Mouse (Mus musculus) forebrain, embryonic 14.5 days (tissue): Measurements from ENCODE around the gene Plxna2. TPM values are rescaled to one million over a fixed set of nuclear protein-coding genes. Genes with fewer than 3 reads are reported as not detected.

Experiments used
- ATAC-seq: fragments of 200-750 bp; cut with Nextera tagmentation; 2 replicates; pipeline ENCODE4 v1.8.0; 2017; ENCODE audit warnings: mild to moderate bottlenecking, moderate library complexity
- DNase-seq: peaks from one replicate; pipeline ENCODE4 v3.0.0-alpha.2; 2015; ENCODE audit warnings: low spot score
- H3K27ac ChIP-seq: fragments of 300-500 bp; sonication (generic); 2 replicates; pipeline ENCODE4 v1.5.1; 2014; ENCODE audit warnings: low read depth, mild to moderate bottlenecking, control low read depth, low read length, moderate library complexity
- H3K27me3 ChIP-seq: fragments of 300-500 bp; sonication (generic); replicated peaks from 2 replicates; pipeline ENCODE4 v1.6.1; 2014; ENCODE audit warnings: low read length, control low read depth, mixed read lengths; ENCODE audit not compliant: control insufficient read depth, insufficient read depth
- H3K36me3 ChIP-seq: fragments of 300-500 bp; sonication (generic); 2 replicates; pipeline ENCODE4 v1.6.1; 2014; ENCODE audit warnings: low read length, control low read depth; ENCODE audit not compliant: control insufficient read depth, insufficient read depth
- H3K4me1 ChIP-seq: fragments of 300-500 bp; sonication (generic); 2 replicates; pipeline ENCODE4 v1.6.1; 2014; ENCODE audit warnings: antibody characterized with exemption, low read length, control low read depth; ENCODE audit not compliant: control insufficient read depth, insufficient read depth
- H3K4me2 ChIP-seq: fragments of 300-500 bp; sonication (generic); 2 replicates; pipeline ENCODE4 v1.6.1; 2014; ENCODE audit warnings: mild to moderate bottlenecking, control low read depth, low read length
- H3K4me3 ChIP-seq: fragments of 300-500 bp; sonication (generic); 2 replicates; pipeline ENCODE4 v1.5.1; 2014; ENCODE audit warnings: low read depth, low read length, control low read depth
- H3K9ac ChIP-seq: fragments of 300-500 bp; sonication (generic); 2 replicates; pipeline ENCODE4 v1.6.1; 2014; ENCODE audit warnings: mild to moderate bottlenecking, low read length, control low read depth, moderate library complexity
- H3K9me3 ChIP-seq: fragments of 300-500 bp; sonication (generic); replicated peaks from 2 replicates; pipeline ENCODE4 v1.6.1; 2016; ENCODE audit warnings: low read length, control low read depth, mixed read lengths; ENCODE audit not compliant: control insufficient read depth
- WGBS: fragments of 180-500 bp; shearing (Covaris S2); extraction: QIAGEN DNeasy Blood & Tissue Kit; methylation state at CpG from one replicate; pipeline ENCODE4 v1.1.7; 2014; 5-methylcytosine and 5-hydroxymethylcytosine counted together
- polyA plus RNA-seq: library from polyadenylated mRNA; unstranded; fragments of >200 nt; fragmentation: Nextera tagmentation; extraction: Ambion mirVana; gene quantifications from 2 replicates; pipeline ENCODE4 v1.2.1, GENCODE M21; 2014

Plxna2 gene
- polyA plus RNA-seq, 1 experiment from 2014 or later, result 54.7 TPM

GRCm38 (mm10) chr1:194607406-194608261 is 10.4 kb upstream of the Plxna2 start:
- WGBS, result 42% methylated on average over 5 of the region's 5 CpGs
- no peaks in the 10 kb centered on the region for H3K36me3 ChIP-seq
- no peak for ATAC-seq

GRCm38 (mm10) chr1:194610516-194610915 is 7.5 kb upstream of the Plxna2 start:
- 3% methylated on average over 2 of the region's 2 CpGs for WGBS
- Histone ChIP-seq H3K4me1 (peaks cover 36% of the 10 kb centered on the region), H3K4me2 (no peak overlapping the region), H3K9me3 (no peaks in the 10 kb centered on the region), H3K4me3 (no peak overlapping the region), H3K36me3 (no peaks in the 10 kb centered on the region), H3K27ac (no peak overlapping the region; the same call in 1 of the 2 replicates), H3K27me3 (no peaks in the 10 kb centered on the region), H3K9ac (no peak overlapping the region)
- peak; percentile 27; the same call in 1 of the 2 replicates for ATAC-seq
- DNase-seq, result peak; percentile 62

More at GRCm38 (mm10) chr1:194607406-194608261, 10.4 kb upstream of the Plxna2 start:
- no peaks in the 10 kb centered on the region for H3K9me3 ChIP-seq
- H3K27ac ChIP-seq, result no peak overlapping the region
- no peak overlapping the region for H3K4me3 ChIP-seq
- peaks cover 16% of the 10 kb centered on the region for H3K4me1 ChIP-seq
- H3K27me3 ChIP-seq, result no peaks in the 10 kb centered on the region
- no peak overlapping the region for H3K4me2 ChIP-seq
- DNase-seq, result no peak
- H3K9ac ChIP-seq, result no peak overlapping the region

- Histone ChIP-seq H3K36me3 (no peaks in the 10 kb centered on the region), H3K9ac (no peak overlapping the region), H3K9me3 (no peaks in the 10 kb centered on the region), H3K4me3 (no peak overlapping the region), H3K27me3 (no peaks in the 10 kb centered on the region), H3K27ac (no peak overlapping the region; the same call in 1 of the 2 replicates), H3K4me2 (no peak overlapping the region), H3K4me1 (peaks cover 32% of the 10 kb centered on the region)
- DNase-seq (no peak), ATAC-seq (no peak)
- 41% methylated on average over 1 of the region's 1 CpGs for WGBS
Observed at GRCm38 (mm10) chr1:194612628-194613027, 5.4 kb upstream of the Plxna2 start.

- no peaks in the 10 kb centered on the region for H3K9me3 ChIP-seq
- no peak overlapping the region for H3K4me2 ChIP-seq
- H3K9ac ChIP-seq, result no peak overlapping the region
- no peaks in the 10 kb centered on the region for H3K27me3 ChIP-seq
- 10% methylated on average over 2 of the region's 2 CpGs for WGBS
- H3K36me3 ChIP-seq, result no peaks in the 10 kb centered on the region
- H3K4me1 ChIP-seq, result peaks cover 32% of the 10 kb centered on the region
- ATAC-seq, result peak; percentile 80
- peak overlapping the region; percentile 65 for H3K27ac ChIP-seq
- H3K4me3 ChIP-seq, result no peak overlapping the region
- peak; percentile 78 for DNase-seq
Observed at GRCm38 (mm10) chr1:194613271-194613834, 4.7 kb upstream of the Plxna2 start.

- DNase-seq, result peak; percentile 87
- Histone ChIP-seq H3K9ac (no peak overlapping the region), H3K27me3 (no peaks in the 10 kb centered on the region), H3K4me1 (peaks cover 32% of the 10 kb centered on the region), H3K9me3 (no peaks in the 10 kb centered on the region), H3K27ac (peak overlapping the region; percentile 65), H3K4me3 (no peak overlapping the region), H3K4me2 (no peak overlapping the region), H3K36me3 (no peaks in the 10 kb centered on the region)
- peak; percentile 54 for ATAC-seq
- WGBS, result 38% methylated on average over 5 of the region's 5 CpGs
Observed at GRCm38 (mm10) chr1:194613923-194614830, 3.8 kb upstream of the Plxna2 start.

- peak overlapping the region; percentile 23; the same call in 1 of the 2 replicates for H3K27ac ChIP-seq
- WGBS, result 18% methylated on average over 1 of the region's 1 CpGs
- no peak overlapping the region for H3K4me2 ChIP-seq
- no peaks in the 10 kb centered on the region for H3K36me3 ChIP-seq
- peak; percentile 87 for DNase-seq
- no peak overlapping the region for H3K9ac ChIP-seq
- H3K27me3 ChIP-seq, result no peaks in the 10 kb centered on the region
- peaks cover 23% of the 10 kb centered on the region for H3K4me1 ChIP-seq
- ATAC-seq, result peak; percentile 11
- H3K9me3 ChIP-seq, result no peaks in the 10 kb centered on the region
- no peak overlapping the region for H3K4me3 ChIP-seq
Observed at GRCm38 (mm10) chr1:194616136-194616535, 1.9 kb upstream of the Plxna2 start.

- Histone ChIP-seq H3K9me3 (no peaks in the 10 kb centered on the region), H3K4me3 (peak overlapping the region; percentile 96), H3K27me3 (no peaks in the 10 kb centered on the region), H3K27ac (peak overlapping the region; percentile 97), H3K9ac (peak overlapping the region; percentile 99), H3K4me1 (peaks cover 17% of the 10 kb centered on the region), H3K36me3 (no peaks in the 10 kb centered on the region), H3K4me2 (peak overlapping the region; percentile 55)
- 2% methylated on average over 19 of the region's 19 CpGs for WGBS
- peak; percentile 42 for ATAC-seq
- DNase-seq, result peak; percentile 95
Observed at GRCm38 (mm10) chr1:194618841-194619311, 858 bp downstream of the Plxna2 start.

- Histone ChIP-seq H3K4me1 (peaks cover 15% of the 10 kb centered on the region), H3K9me3 (no peaks in the 10 kb centered on the region), H3K4me3 (peak overlapping the region; percentile 96), H3K9ac (peak overlapping the region; percentile 99), H3K27me3 (no peaks in the 10 kb centered on the region), H3K36me3 (no peaks in the 10 kb centered on the region), H3K4me2 (peak overlapping the region; percentile 55), H3K27ac (peak overlapping the region; percentile 97)
- peak; percentile 93 for ATAC-seq
- DNase-seq, result peak; percentile 93
- WGBS, result under 1% methylated on average over 61 of the region's 62 CpGs
Observed at GRCm38 (mm10) chr1:194619353-194620244, 1.6 kb downstream of the Plxna2 start.
